14 mouse cellular contexts compared by ENCODE assay signal in genomic region chr12:111337864-111338354, GRCm38 (mm10). TPM values are rescaled to one million over a fixed set of nuclear protein-coding genes. Genes with fewer than 3 reads are reported as not detected.
DNase-seq lines count a peak whose midpoint lies in the region; ATAC-seq and TF ChIP-seq lines count a peak whose summit lies in the region.
"Had no signal": no experiment of that assay in that cellular context is flagged by ENCODE, and none has a peak within 500 bp of the region (broad histone marks: within the 10 kb centered on the region; RNA-seq: fewer than 3 reads in every experiment).

No protein-coding gene starts in this region.

- 24% methylated on average over 15 of the region's 15 CpGs for WGBS in heart, embryonic 12.5 days
- WGBS in lung, embryonic 15.5 days, result 42% methylated on average over 15 of the region's 15 CpGs
- WGBS in forebrain, embryonic 10.5 days, result 86% methylated on average over 15 of the region's 15 CpGs

- H3K4me2 ChIP-seq in heart, embryonic 12.5 days, result no peak overlapping the region; the same call in 1 of the 2 replicates
- no peak overlapping the region for H3K4me2 ChIP-seq in lung, embryonic 15.5 days
- H3K4me2 ChIP-seq: embryonic facial prominence, embryonic 12.5 days; forebrain, embryonic 15.5 days had no signal

- no peak overlapping the region for H3K4me3 ChIP-seq in heart, embryonic 12.5 days
- H3K4me3 ChIP-seq in lung, embryonic 15.5 days, result no peak overlapping the region
- no peak overlapping the region for H3K4me3 ChIP-seq in cortical plate, adult 2 months (ENCODE audit: insufficient read depth, low read length)
- H3K4me3 ChIP-seq in forebrain, embryonic 10.5 days, result no peak overlapping the region
- H3K4me3 ChIP-seq: embryonic facial prominence, embryonic 12.5 days; forebrain, embryonic 15.5 days had no signal

- ATAC-seq in heart, embryonic 12.5 days (ENCODE audit: insufficient number of reproducible peaks, low FRiP score), result peak; percentile 11; the same call in 1 of the 2 replicates
- peak; percentile 51; the same call in 1 of the 2 replicates for ATAC-seq in lung, embryonic 15.5 days (ENCODE audit: borderline replicate concordance, extremely low read depth, low FRiP score, low TSS enrichment)
- ATAC-seq in megakaryocyte-erythroid progenitor cell, adult 5-6 weeks (replicated peaks; ENCODE audit: low FRiP score, low TSS enrichment, poor library complexity, severe bottlenecking), result peak; percentile 63
- ATAC-seq: forebrain, embryonic 15.5 days; inflammation-experienced regulatory T-cells, adult 6 months; Patski had no signal

- H3K4me1 ChIP-seq in heart, embryonic 12.5 days (replicated peaks), result peaks cover 26% of the 10 kb centered on the region
- 0 out of 2 replicates have a peak, but pooled peaks cover 4% of the 10 kb centered on the region for H3K4me1 ChIP-seq in lung, embryonic 15.5 days
- H3K4me1 ChIP-seq in cortical plate, adult 2 months (ENCODE audit: control insufficient read depth, insufficient read depth, low read length), result peaks cover 8% of the 10 kb centered on the region
- H3K4me1 ChIP-seq in forebrain, embryonic 10.5 days, result no peaks in the 10 kb centered on the region
- H3K4me1 ChIP-seq: embryonic facial prominence, embryonic 12.5 days had no signal

- H3K27me3 ChIP-seq in heart, embryonic 12.5 days (replicated peaks), result no peaks in the 10 kb centered on the region
- H3K27me3 ChIP-seq in lung, embryonic 15.5 days, result no peaks in the 10 kb centered on the region
- H3K27me3 ChIP-seq in forebrain, embryonic 10.5 days (ENCODE audit: poor library complexity, severe bottlenecking), result no peaks in the 10 kb centered on the region
- H3K27me3 ChIP-seq: embryonic facial prominence, embryonic 12.5 days; forebrain, embryonic 15.5 days; Patski had no signal

- no peak overlapping the region for H3K27ac ChIP-seq in heart, embryonic 12.5 days (ENCODE audit: poor library complexity, severe bottlenecking)
- H3K27ac ChIP-seq in lung, embryonic 15.5 days, result no peak overlapping the region
- H3K27ac ChIP-seq in cortical plate, adult 2 months (ENCODE audit: insufficient read depth, low read length), result no peak overlapping the region
- H3K27ac ChIP-seq in forebrain, embryonic 10.5 days, result no peak overlapping the region
- H3K27ac ChIP-seq: embryonic facial prominence, embryonic 12.5 days; forebrain, embryonic 15.5 days had no signal

- TF ChIP-seq POLR2A in cortical plate, adult 2 months (IDR thresholded peaks at IDR 0.05; ENCODE audit: extremely low read depth, insufficient read depth, low read length), result no peak

- DNase-seq in heart, adult 11 months, result no peak
- DNase-seq in lung, postnatal 36 days, result no peak
- no peak for DNase-seq in forebrain, embryonic 10.5 days (ENCODE audit: extremely low spot score, low spot score)
- DNase-seq in ovary, postnatal 14 days (ENCODE audit: low spot score), result no peak
- DNase-seq: adrenal gland, adult 8-10 months; cerebellum, adult 18-20 months had no signal

- 0 out of 2 replicates have a peak, but pooled peaks have one; percentile 0 for TF ChIP-seq CTCF in cortical plate, adult 2 months (IDR thresholded peaks at IDR 0.05; ENCODE audit: extremely low read depth, insufficient read depth, low read length)

- H3K36me3 ChIP-seq in heart, embryonic 12.5 days, result peaks cover 94% of the 10 kb centered on the region
- peaks cover 61% of the 10 kb centered on the region for H3K36me3 ChIP-seq in lung, embryonic 15.5 days
- H3K36me3 ChIP-seq in forebrain, embryonic 10.5 days (replicated peaks), result peaks cover 93% of the 10 kb centered on the region

- no peaks in the 10 kb centered on the region for H3K9me3 ChIP-seq in heart, embryonic 12.5 days (replicated peaks)
- H3K9me3 ChIP-seq in lung, embryonic 15.5 days, result no peaks in the 10 kb centered on the region
- H3K9me3 ChIP-seq in forebrain, embryonic 10.5 days, result no peaks in the 10 kb centered on the region
- H3K9me3 ChIP-seq: embryonic facial prominence, embryonic 12.5 days; forebrain, embryonic 15.5 days had no signal

- 0 out of 2 replicates have a peak overlapping the region, but pooled peaks have one; percentile 8 for H3K9ac ChIP-seq in heart, embryonic 12.5 days
- no peak overlapping the region for H3K9ac ChIP-seq in lung, embryonic 15.5 days
- H3K9ac ChIP-seq: embryonic facial prominence, embryonic 12.5 days; forebrain, embryonic 15.5 days had no signal

RNA-seq across cellular contexts. Expression of gene Cdc42bpb, which starts 39.6 kb away (rescaled TPM):
- 33.5 and 38.2 TPM in 2 replicates for polyA plus RNA-seq in heart, embryonic 12.5 days (2016; fragmentation: Nextera tagmentation; extraction: Ambion mirVana)
- 31.8 and 32.2 TPM in 2 replicates for polyA plus RNA-seq in lung, embryonic 15.5 days (2015; fragmentation: Nextera tagmentation; extraction: Ambion mirVana)
- 195 and 201 TPM in 2 replicates for polyA plus RNA-seq in cortical plate, adult 2 months (2012; rRNA removed)
- total RNA-seq in megakaryocyte-erythroid progenitor cell, adult 5-6 weeks (2014; fragmentation: Nextera tagmentation), result 7.9 and 11.5 TPM in 2 replicates
- total RNA-seq in megakaryocyte-erythroid progenitor cell, adult 5-6 weeks (2017), result 2.6 and 9.6 TPM in 2 replicates
- 30.1 and 30.3 TPM in 2 replicates for polyA plus RNA-seq in forebrain, embryonic 10.5 days (2016; fragmentation: Nextera tagmentation; extraction: Ambion mirVana)

Comparison
In these comparisons a context has a peak if more than half of its experiments do, and no peak if none do; other contexts are left out.
1. ATAC-seq: peak in every context shown above with its lines; median percentile 63 in megakaryocyte-erythroid progenitor cell, adult 5-6 weeks; 51 in lung, embryonic 15.5 days; 11 in heart, embryonic 12.5 days.